Mouse (Mus musculus): ENCODE data around the gene Arhgef18.

Gene Arhgef18

DNA sequence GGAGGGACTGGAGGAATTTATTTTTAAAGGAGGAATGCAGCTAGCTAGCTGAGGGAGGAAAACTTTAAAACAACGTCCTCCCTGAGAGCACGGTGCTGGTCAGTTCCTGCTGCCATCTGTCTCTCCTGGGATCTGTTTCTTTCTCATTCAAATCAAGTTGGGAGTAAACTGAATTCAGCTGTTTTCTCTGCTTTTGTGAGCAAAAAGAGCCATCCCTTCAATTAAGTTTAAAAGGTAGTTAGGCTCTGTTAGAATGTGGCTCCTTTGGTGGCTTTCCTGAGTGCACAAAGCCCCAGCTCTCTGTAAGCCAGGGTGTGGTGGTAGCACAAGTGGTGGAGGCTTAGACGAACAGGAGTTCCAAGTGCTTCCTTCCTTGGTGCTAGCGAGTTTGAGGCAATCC, 2.4 kb downstream of the Arhgef18 start:
- no peak for DNase-seq (ENCODE audit: low spot score)

DNA sequence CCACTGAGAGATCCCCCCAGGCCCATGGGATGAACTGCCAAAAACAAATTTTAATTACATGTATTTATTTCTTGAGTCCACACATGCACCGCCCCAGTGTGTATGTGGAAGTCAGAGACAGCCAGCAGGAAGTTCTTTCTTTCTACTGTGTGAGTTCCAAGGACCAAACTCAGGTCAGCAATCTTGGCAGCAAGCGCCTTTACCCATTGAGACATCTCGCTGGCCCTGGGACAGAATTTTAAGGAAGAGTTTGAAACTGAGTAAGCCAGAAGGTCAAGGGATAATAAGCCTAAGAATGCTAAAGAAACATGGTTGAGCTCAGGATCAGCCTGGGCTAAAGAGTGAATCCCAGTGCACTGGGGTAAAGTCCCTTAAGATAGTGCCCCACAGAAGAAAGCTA, 4.8 kb downstream of the Arhgef18 start:
- DNase-seq (ENCODE audit: low spot score) = no peak

DNA sequence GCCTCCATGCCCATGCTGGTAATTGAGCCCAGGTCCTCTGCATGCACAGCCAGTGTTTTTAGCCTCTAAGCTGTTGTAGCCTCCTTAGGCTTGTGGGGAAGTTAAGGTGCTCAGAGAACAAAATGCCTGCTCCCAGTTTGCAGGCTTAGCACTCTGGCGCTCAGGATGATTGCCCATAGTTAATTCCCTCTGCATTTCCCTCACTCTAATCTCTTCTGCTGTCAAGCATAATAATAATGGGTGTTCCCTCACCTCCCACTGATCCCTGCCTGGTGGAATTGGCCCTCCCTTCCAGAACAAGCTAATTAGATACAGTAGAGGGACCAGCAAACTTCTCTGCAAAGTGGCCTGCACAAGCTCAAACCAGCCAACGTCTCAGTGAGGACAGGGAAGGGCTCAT, 7.7 kb downstream of the Arhgef18 start:
- DNase-seq (ENCODE audit: low spot score) = no peak

DNA sequence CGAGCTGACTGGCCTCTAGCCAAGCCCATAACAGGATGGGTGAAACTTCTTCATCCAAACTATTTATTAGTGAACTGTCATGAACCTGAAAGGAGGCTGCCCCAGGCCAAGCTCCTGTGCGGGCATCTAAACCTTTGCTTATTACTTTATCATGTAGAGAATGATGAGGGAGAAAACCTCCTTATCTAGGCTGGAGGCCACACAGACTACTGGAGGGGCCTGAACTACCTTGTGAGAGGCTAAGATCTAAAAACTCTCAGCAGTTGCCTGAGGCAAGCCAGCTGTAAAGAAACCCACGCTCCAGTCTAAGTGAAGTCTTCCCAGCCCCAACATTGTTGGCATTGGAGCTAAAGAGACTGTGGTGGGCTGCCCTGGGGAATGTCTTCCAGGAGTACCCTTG, 14.6 kb downstream of the Arhgef18 start:
- no peak for DNase-seq (ENCODE audit: low spot score)

DNA sequence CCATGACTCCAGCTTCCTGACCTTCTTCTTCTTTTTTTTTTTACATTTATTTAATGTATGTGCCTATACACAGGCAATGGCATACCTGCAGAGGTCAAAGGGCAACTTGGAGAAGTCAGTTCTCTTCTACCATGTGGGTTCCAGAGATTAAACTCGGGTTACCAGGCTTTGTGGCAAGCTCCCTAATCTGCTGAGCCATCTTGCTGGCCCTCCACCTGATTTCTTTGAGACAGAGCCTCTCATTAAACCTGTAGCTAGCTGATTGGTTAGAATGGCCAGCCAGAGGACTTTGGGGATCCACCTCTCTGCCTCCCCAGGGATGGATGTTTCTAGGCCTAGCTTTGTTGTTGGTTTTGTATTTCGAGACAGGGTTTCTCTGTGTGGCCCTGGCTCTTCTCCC, 18.3 kb downstream of the Arhgef18 start:
- DNase-seq (ENCODE audit: low spot score) = no peak

DNA sequence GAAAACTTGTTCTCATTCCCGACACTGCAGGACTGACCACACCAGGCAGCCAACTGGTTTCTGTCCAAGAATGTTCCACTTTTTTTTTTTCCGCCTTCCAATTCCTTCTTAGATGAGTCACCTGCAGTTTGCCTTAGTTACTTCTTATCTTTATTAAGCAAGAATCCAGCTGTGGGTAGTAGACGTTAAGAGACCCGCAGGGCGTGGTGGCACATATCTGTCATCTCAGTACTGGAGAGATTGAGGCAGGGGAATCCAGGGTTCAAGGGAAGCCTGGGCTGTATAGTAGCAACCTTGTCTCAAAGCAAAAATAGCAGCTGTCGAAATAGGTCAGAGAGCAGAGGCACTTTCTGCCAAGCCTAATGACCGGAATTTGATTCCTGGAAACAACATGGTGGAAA, 19.1 kb downstream of the Arhgef18 start:
- DNase-seq (ENCODE audit: low spot score) = peak; percentile 60

DNA sequence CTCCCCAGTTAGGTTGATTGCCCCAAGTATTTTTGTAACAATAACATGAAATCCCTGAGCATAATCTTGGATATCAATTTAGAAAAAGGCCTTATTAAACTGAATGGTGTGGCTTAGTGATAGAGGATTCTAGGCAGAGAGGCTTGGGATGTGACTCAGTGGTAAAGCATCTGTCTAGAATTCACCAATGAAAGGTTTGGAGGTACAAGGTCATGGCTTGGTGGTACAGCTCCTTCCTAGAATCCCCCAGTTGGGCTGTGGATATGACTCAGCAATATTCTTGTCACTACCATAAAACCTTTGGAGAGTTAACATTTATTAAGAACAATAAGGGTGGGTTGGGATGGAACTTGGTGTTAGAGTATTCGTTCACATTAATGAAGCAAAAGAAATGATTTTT, 20.0 kb downstream of the Arhgef18 start:
- DNase-seq (ENCODE audit: low spot score) = no peak

DNA sequence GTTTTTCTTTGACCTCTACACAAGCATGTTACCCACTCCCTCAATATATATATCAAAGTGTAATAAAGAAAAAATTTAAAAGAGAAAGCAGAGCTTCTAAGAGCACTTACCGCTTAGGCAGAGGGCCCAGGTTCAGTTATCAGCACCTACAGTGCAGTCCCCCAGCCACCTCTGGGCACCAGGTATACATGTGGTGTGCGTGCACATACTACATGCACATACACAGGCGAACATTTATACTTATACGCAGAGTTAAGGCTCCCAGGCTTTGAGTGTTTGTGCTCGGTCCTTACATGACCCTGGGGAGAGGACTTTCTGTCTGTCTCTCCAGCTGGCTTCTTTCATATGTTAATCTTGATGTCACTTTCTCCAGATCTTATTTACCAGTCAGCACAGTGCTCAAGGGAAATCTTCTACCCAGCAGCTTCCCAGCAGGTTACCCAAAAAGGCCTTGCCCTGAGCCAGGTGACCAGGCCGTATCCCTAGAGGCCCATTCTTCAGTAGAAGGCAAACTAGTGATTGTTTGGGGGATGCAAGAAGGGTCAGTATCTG, 21.9 kb downstream of the Arhgef18 start:
- DNase-seq (ENCODE audit: low spot score) = no peak

DNA sequence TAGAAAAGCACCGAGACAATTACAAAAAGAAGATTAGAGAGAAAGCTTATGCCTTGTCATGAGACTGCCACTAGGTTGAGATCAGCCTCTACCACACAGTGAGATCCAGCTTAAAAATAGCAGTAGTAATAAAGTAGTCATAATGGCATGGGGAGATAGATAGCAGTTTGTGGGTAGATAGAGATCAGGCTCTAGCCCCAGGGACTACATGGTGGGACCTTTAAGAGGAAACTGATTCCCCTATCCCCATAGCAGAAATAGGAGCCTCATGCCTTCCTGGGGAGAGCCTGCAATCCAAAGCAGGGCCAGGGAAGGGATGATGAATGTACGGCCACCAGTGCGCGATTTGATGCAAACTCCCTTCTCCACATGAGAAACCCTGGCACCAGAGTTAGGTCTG, 22.5 kb downstream of the Arhgef18 start:
- DNase-seq (ENCODE audit: low spot score) = no peak

DNA sequence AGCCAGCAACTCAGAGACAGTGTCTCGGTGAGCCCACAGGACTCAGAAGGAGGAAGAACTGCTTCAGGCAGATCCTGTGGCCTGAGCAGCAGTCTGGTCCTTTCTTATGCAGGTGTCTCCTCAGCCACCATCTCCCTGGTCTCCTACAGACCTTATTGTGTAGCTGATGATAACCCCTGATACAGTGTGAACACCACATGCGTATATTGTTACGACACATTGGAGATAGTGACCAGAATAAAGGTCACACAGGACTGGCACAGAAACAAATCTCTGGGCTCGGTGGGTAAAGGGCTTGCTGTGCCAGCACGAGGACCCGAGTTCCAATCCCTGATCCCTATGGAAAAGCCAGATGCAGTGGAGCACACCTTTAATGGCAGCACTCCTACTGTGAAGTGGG, 22.9 kb downstream of the Arhgef18 start:
- DNase-seq (ENCODE audit: low spot score) = no peak

DNA sequence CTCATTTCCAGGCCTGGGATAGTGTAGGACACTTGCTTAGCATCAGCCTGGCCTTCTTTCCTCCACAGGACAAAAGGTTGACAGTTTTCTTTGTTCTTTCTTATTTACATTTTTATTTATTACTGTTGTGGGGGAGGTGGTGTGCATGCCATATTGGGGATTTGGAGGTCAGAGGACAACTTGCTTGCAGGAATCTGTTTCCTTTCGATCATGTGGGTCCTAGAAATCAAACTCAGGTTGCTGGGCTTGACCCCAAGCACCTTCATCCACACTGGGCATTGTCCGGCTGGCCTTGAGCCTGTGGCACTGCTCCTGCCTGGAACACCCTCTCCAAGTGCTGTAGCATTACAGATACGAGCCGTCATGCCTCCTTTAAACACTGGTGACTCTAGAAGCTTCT, 24.0 kb downstream of the Arhgef18 start:
- no peak for DNase-seq (ENCODE audit: low spot score)

DNA sequence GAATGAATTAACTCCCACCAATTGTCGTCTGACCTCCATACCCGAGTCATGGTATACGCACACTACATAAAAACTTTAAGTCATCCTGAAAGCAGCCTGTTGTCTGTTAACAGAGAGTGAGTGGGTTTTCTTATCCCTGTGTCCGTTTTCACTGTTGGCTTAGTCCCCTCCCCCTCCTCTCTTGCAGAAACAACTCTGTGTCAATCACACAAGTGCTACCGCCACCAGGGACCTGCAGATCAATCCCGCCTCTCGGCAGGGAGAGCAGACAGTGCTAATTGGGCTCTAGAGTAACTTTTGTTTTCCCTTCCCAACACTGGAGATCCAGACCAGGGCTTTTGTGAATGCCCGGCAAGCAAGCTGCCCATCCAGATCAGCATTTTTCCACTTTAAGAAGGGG, 24.6 kb downstream of the Arhgef18 start:
- DNase-seq (ENCODE audit: low spot score) = no peak

DNA sequence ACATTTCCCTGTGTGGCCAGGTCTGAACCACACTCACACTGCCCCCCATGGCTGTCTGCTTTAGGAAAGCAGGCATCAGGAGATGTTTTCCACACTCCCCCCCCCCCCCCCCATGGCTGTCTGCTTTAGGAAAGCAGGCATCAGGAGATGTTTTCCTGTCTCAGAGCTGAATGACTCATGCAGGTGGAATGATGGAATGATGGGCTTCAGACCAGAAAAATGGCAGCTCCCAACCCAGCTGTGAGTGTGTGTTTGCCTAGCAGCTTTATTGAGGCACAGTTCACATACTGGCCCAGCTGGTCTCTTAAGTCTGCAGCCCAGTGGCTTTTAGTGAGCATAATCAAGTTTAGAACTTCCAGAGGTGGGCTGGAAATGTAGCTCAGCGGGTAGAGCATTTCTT, 25.3 kb downstream of the Arhgef18 start:
- peak; percentile 56 for DNase-seq (ENCODE audit: low spot score)

DNA sequence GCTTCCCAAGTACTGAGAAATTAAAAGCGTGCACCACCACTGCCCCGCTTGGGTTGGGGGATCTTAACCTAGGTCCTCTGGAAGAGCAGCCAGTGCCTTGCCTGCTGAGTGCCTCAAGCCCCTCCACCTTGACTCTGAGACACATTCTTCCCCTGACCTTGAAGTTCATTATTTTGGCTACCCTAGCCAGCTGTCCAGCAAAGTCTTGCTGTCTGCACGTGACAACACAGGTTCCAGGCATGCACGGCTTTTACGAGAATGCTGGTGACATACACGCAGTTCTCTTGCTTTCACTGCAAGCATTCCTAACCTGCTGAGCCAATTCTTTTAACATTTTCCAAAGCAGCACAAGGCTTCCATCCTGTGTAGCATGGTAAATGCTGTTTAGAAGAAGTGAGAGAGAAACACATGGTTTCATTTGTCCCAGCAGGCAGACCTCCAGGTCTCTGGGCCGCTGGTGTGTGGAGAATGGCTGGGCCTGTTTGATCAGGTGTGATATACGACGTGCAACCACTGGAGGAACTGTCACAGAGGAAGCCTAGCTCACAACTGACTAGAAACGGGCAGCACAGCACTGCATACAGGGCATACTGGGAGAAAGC, 27.4 kb downstream of the Arhgef18 start:
- DNase-seq (ENCODE audit: low spot score) = no peak

DNA sequence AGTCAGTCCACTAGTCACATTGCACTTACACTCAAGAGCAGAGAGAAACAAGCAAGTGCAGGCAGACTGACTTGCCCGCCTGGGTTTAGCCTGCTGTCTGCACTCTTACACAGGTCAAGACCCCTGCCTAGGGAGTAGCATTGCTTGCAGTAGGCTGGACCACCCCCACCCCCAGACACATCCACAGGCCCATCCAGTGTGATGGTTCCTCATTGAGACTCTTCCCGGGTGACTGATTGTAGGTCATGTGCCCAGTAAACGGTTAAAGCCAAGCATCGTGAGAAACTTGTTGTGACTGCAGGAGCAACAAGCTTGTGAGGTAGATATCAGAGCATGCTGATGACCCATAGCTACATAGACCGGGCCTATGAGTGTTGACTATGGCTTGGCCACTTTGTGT, 28.7 kb downstream of the Arhgef18 start:
- DNase-seq (ENCODE audit: low spot score) = no peak

DNA sequence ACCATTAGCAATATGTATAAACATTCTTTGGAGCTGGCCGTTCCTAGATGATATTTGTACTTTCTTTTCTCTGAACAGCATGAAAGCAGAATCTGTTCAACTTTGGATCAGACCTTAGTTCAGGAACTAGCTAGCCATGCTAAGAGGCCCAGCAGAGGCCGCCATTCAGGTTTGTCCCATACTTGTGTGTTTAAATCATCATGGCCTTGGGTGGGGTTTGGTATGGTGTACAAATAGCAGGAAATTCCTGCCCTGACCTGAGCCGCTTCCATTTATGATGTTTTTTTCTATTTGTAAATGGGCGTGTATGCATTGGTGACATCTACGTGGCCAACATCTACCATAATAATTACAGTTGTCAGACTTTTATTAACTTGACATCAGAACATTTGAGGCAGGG, 32.4 kb downstream of the Arhgef18 start:
- DNase-seq (ENCODE audit: low spot score) = peak; percentile 63

DNA sequence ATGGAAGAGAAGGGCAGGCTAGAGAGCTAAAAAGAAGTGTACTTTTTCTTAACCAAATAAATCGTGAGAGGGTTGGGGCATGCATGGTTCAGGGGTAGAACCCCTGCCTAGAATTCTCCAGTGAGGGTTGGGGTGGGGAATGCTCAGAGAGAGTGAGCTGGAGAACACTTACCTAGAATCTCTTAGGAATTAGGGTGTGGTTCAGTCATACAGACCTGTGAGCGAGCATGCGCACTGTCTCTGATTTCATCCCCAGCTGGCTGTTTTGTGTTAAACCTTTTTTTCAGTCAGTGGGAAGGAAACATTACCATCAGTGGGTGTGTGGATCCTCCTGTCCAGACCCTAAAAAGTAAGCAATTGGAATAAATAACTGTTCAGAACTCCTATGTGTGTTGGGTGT, 33.4 kb downstream of the Arhgef18 start:
- no peak for DNase-seq (ENCODE audit: low spot score)

DNA sequence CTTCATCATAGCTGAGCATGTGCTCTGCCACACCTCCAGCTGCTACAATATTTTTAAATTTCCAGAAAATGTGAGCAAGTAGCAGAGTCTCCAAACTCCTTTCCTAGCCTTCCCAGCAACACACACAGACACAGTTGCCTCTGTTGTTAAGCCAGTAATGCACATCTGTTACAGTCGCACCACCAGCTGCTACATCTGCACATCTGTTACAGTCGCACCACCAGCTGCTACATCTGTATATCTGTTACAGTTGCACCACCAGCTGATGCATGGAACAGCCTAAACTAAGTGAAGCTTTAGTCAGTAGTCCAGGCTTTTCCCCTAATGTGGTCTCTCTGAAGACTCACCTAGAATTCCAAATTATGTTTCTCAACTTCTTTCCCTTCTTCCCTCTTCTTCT, 35.6 kb downstream of the Arhgef18 start:
- no peak for DNase-seq (ENCODE audit: low spot score)

DNA sequence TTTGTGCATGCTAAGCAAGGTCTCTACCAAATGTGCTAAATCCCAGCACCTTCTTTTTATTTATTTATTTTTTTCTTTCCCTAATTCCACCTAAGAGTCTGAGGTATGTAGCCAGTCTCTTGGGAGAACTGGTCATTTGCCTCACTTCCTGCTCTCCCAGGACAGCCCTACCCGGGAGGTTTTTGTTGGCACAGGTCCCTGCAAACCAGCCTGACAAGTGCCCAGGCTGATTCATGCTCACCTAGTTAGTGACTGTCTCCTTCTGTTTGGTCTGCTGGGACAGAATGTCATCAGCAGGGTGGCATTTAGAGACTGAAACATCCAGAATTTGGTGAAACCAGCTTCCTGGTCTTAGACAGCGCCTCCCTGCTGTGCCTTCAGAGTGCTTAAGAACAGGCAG, 37.2 kb downstream of the Arhgef18 start:
- peak; percentile 92 for DNase-seq (ENCODE audit: low spot score)

DNA sequence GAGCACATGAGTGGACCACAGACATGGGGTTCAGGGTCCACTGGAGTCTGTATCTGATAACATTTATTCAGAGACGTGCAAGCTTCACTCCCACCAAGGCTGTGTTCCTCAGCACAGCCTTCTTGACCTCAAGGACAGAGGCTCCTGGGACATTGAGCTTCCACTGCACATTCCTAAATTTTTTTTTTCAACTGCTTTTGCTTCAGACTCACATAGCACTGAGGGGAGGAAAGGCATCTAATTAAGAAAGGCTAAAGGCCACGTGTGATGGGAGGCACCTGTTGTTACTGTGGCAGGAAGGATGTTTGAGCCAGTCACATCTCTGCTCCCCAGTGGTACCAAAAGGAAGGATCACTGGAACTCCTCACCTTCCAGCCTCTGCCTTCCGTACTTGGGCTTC, 38.3 kb downstream of the Arhgef18 start:
- no peak for DNase-seq (ENCODE audit: low spot score)

DNA sequence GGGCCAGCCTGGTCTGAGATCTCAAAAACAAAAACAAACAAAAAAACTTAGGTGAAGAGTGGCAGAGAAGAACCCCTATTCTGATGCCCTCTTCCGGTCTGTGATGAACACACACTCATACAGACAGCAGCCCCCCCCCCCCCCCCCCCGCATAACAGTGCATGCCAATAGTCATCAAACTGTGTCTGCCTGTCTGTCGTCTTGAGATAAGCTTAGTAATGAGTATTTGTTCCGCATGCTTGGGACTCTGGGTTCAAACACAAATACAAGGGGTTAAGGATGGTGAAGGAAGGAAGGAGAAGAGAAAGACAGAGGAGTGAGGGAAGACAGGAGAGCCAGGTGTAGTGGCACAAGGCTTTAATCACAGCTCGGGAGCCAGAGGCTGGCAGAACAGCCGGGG, 43.7 kb downstream of the Arhgef18 start:
- no peak for DNase-seq (ENCODE audit: low spot score)

DNA sequence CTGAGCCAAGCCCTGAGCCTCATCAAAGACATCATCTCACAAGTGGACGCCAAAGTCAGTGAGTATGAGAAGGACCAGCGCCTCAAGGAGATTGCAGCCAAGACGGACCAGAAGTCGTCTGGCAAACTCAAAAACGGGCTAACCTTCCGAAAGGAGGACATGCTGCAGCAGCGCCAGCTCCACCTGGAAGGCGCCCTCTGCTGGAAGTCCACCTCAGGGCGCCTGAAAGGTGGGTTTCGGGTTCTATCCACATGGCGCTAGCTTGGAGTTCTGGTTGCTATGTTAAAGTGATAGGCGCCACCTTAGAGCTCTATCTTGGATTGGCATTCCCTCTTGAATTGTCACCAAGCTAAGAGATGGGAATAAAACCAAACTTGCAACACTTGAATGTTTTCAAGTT, 46.7 kb downstream of the Arhgef18 start:
- no peak for DNase-seq (ENCODE audit: low spot score)

DNA sequence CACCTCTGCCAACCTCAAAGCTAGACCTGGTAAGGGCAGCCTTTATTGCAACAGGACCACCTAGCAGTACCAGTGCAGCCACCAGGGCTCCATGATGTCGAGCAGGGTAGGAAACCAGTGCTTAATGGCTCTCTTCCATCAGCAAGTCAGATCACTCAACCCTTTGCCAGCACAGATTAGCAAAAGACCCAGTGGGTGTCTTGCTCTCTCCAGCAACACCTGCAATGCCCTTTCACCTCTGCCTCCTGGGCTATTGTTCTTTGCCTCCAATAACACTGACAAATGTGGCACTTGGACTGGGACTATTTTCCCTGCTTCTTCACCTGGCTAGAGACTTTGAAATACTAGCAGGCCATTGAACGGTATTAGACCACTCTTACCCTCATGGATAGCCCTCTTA, 56.4 kb downstream of the Arhgef18 start:
- no peak for DNase-seq (ENCODE audit: low spot score)

DNA sequence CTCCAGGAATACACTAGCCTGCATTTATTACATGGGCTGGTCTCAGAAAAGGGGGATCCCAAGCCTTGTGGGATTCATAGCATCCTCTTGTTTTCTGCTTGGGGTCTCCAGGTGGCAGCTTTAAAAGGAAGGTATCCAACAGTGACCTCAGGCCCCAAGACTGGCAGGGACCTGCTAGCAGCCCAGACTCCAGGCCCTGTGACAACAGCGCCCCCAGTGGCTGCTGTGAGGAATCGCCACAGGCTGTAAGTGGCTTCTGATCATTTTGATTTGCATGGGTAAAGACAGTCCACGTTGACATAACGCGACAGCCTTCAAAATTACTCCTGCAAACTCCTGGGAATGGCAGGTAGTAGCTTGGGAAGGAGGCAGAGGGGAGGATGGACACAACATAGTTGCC, 57.9 kb downstream of the Arhgef18 start:
- DNase-seq (ENCODE audit: low spot score) = peak; percentile 64

DNA sequence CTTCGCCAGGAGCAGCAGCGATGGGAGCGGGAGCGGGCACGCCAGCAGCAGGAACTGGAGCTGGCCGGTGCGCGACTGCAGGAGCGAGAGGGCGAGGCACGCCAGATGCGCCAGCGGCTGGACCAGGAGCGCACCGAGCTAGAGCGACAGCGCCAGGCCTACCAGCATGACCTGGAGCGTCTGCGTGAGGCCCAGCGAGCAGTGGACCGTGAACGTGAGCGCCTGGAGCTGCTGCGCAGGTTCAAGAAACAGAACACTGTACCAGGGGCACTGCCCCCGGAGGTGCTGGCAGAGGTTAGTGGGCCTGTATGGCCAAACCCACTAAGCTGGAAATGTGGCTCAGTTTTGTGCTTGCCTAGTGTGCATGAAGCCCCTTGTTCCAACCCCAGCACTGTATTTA, 59.2 kb downstream of the Arhgef18 start:
- no peak for DNase-seq (ENCODE audit: low spot score)
